In genomic region chr9:45122209-45122761, GRCm38 (mm10) we compare ENCODE assay signal across 9 mouse cellular contexts. TPM values are rescaled to one million over a fixed set of nuclear protein-coding genes. Genes with fewer than 3 reads are reported as not detected.
DNase-seq lines count a peak whose midpoint lies in the region; ATAC-seq lines count a peak whose summit lies in the region.
"Had no signal": no experiment of that assay in that cellular context is flagged by ENCODE, and none has a peak within 500 bp of the region (broad histone marks: within the 10 kb centered on the region; RNA-seq: fewer than 3 reads in every experiment).

No protein-coding gene starts in this region.

- peak overlapping the region; percentile 38 for H3K4me3 ChIP-seq in heart, embryonic 10.5 days

- DNase-seq in cerebellum, adult 11-12 months = peak; percentile 80
- DNase-seq in cerebellum, adult 9-10 months = peak; percentile 81
- no peak for DNase-seq in heart, embryonic 10.5 days (ENCODE audit: low spot score)
- DNase-seq in layer of hippocampus, adult 11-12 months (ENCODE audit: low spot score) = peak; percentile 84
- peak; percentile 70 to 71 for DNase-seq in lung, adult 18-20 months
- DNase-seq in right cerebral cortex, adult 18-20 months = peak; percentile 92
- no peak for DNase-seq in MN1 (ENCODE audit: low spot score)

- peaks cover 26% of the 10 kb centered on the region for H3K4me1 ChIP-seq in heart, embryonic 10.5 days

- H3K9me3 ChIP-seq in heart, embryonic 10.5 days = no peaks in the 10 kb centered on the region

- peaks cover 27% of the 10 kb centered on the region; the same call in 1 of the 2 replicates for H3K27me3 ChIP-seq in heart, embryonic 10.5 days (ENCODE audit: insufficient read depth, poor library complexity, severe bottlenecking)

- 0 out of 2 replicates have a peak overlapping the region, but pooled peaks have one; percentile 38 for H3K27ac ChIP-seq in heart, embryonic 10.5 days
- H3K27ac ChIP-seq: liver, embryonic 14.5 days had no signal

- no peak for ATAC-seq in cerebellum, adult (ENCODE audit: insufficient number of reproducible peaks, low FRiP score, low TSS enrichment)

- WGBS in heart, embryonic 10.5 days = 28% methylated on average over 9 of the region's 9 CpGs

- peaks cover 4% of the 10 kb centered on the region; the same call in 1 of the 2 replicates for H3K36me3 ChIP-seq in heart, embryonic 10.5 days

RNA-seq across cellular contexts. Expression of gene Scn2b, which starts 4.7 kb away (rescaled TPM):
- polyA plus RNA-seq in heart, embryonic 10.5 days (2016; fragmentation: Nextera tagmentation; extraction: Ambion mirVana) = 2.3 and 5.3 TPM in 2 replicates

RNA-seq across cellular contexts. Expression of gene Scn4b, which starts 15.9 kb away (rescaled TPM):
- 1.9 and 2.7 TPM in 2 replicates for polyA plus RNA-seq in heart, embryonic 10.5 days (2016; fragmentation: Nextera tagmentation; extraction: Ambion mirVana)

RNA-seq across cellular contexts. Expression of gene Jaml, which starts 43.3 kb away (rescaled TPM):
- 0.54 and 2.2 TPM in 2 replicates for polyA plus RNA-seq in heart, embryonic 10.5 days (2016; fragmentation: Nextera tagmentation; extraction: Ambion mirVana)

RNA-seq across cellular contexts. Expression of gene BC049352, which starts 59.5 kb away (rescaled TPM):
- not detected in 2 replicates for polyA plus RNA-seq in heart, embryonic 10.5 days (2016; fragmentation: Nextera tagmentation; extraction: Ambion mirVana)

Comparison
In these comparisons a context has a peak if more than half of its experiments do, and no peak if none do; other contexts are left out.
1. DNase-seq: peak in cerebellum, adult 11-12 months (single experiment), cerebellum, adult 9-10 months (single experiment), layer of hippocampus, adult 11-12 months (single experiment), lung, adult 18-20 months (2 of 2) and right cerebral cortex, adult 18-20 months (single experiment); none in heart, embryonic 10.5 days (single experiment) and MN1 (single experiment).